Mouse (Mus musculus): ENCODE measurements at regions not wholly inside any gene's neighbourhood (a gene's known extent, or its start where the extent isn't known, plus 50 kb on each side); places are given as distances from the start of the nearest gene placed in this dataset.
A peak's percentile ranks its signal among the peaks of the same experiment; 100 is the strongest.

DNA sequence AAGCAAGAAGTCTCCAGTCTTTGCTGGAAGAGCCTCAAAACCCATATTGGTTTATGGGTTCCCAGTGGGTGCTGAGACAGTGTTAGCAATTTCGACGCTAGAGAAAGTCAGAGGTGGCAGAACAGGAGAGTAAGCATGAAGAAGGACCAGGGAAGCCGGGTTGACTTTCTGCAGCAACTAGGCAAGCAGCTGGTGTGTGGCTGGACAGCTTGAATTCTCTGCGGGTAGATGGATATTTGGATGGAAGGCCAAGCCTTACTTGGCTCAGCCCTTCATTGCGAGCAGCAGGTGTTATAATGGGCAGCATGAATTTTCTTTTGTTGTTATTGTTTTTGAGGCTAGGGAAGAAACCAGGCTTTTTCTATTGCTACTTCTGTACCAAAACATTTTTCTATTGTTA, 362.7 kb upstream of the Satb1 start:
- no peak for DNase-seq (ENCODE audit: low spot score in 2 of 2)

DNA sequence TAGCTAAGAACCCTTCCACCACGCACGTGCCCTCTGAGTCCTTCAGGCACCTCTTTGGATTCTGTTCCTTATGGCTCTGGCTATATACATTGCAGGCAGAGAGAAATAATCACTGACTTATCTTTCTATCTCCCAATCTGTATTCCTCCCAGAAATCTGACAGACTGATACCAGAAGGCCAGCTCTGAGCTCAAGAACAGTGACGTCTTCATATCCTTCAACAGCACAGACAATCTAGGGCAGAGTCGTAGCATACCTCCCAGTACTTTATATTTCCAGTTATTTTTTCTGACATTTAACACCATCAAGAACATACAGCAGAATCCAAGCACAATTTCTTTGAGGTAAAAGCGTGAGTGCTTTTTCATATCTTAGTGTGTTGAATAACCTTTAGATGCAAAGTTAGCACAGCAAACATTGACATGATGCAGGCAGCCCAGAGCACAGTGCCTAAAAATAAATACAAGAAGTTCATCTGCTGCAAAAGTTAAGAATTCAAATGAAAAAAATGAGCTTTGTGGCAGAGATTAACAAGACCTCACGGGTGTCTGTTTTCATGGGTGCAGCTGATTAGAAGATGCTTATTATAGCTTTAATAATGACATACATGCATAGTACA, 358.1 kb upstream of the Satb1 start:
- no peak for DNase-seq (ENCODE audit: low spot score in 2 of 2)

DNA sequence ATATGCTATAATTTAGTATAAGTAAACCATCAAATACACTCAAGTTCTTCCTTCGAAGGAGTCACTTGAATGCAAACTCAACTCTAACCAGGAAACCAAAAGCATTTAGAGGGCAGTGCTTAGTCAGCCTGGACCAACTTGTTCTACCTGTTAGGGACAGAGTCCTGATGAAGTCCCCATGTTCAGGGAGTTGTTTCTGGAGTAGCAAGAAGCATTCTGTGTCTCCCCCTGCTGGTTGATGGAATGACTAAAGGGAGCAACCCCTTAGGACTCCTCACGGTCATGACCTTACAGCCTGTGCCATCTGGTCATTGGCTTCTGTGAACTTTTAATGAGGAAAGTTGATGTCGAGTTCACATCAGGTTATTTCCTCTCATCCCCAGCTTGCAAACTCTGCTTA, 349.6 kb upstream of the Satb1 start:
- peak; percentile 21 to 70 for DNase-seq (ENCODE audit: low spot score in 2 of 2)

DNA sequence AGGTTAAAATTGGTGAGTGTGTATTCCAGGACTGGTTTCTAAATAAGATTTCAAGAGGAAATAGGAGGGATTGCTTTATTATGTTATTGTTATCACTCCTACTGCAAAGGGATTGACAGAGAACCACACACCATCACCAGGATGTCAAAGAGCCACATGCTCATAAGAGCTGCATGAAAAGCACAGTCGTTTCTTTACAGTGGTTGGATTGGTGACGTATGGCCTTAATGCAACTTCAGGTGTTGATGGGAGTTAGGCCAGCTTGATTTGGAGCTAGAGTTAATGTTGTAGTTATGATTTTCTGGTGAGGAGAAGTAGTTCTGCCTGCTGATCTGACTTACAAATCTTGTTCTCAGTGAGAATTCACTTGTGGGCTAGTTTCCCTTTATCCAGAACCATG, 344.9 kb upstream of the Satb1 start:
- no peak for DNase-seq (ENCODE audit: low spot score in 2 of 2)

DNA sequence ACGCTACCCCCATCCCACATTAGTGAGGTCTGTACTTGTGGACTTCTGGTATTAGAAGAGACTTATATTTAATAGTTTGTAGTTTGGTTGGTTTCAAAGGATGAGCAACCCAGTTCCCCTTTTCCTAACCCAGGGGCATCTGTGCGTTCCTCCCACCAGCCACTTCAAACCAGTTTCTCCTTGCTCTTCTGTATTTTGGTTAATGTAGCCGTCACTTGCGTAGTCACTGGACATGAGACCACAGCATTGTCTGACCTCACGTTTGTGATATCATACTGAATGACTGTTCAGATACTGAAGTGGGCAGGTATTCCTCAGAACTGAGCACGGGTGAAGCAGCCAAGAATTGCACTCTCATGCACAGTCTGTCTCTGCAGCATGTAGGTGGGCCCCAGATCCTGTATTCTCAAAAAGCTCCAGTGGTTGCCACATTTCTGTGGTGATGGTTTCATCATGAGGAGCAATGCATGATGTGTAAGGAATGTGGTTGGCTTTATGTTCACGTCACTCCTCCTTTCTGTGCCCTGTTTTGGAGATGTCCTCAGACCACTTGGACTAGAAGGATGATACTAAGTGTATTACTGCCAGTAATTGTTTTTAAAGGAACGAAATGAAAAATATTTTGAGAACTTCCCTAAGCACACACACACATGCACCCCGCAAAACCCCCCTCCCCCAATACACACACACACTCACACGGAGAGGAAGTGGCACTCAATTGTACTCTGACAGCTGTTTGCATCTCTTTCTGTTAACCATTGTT, 335.2 kb upstream of the Satb1 start:
- DNase-seq (ENCODE audit: low spot score in 2 of 2), result peak in 1 of 2 experiments; percentile 24

DNA sequence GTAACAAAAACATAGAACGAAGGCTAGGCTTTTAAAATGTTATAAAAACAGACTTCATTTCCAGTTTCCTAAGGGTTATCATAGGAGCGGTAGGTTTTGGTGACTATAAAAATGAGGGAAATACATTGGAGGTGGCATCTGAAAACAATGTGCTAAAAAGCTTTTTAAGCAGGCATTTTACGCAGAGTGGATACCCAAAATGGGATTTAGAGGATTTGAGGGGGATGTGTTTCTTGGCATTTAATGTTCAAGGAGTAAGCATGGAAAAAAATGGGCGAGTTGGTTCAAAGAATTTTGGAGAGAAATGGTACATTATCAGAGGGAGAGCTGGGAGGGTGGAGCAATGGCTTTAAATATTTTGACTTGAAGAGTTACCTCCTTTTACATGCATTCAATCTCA, 334.6 kb upstream of the Satb1 start:
- no peak for DNase-seq (ENCODE audit: low spot score in 2 of 2)

DNA sequence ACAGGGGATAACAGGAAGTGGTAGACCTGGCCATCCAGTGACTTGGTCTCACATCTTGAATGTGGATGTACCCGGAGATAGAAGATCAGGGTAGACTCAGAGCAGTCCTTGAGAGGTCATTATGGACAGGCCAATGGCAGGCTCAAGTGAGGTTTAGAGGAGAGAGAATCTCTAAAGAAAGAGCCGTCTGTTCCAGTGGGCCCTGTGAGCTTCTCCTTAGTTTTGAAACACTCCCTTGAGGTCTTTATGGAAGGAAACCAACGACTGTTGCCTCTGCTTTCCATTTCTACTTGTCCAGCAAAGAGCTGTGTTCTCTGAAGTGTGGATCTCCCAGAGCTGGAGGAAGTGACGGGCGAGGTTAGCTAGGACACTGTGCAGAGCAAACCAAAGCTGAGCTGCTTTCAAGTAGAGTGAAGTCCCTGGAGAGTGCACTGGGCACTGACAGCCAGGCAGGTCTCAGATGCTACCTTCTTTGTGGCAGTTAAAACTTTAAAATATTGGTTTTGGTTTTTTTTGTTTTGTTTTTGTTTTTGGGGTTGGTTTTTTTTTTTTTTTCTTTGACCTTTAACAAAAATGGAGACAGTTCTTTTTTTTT, 332.9 kb upstream of the Satb1 start:
- DNase-seq (ENCODE audit: low spot score in 2 of 2), result no peak

DNA sequence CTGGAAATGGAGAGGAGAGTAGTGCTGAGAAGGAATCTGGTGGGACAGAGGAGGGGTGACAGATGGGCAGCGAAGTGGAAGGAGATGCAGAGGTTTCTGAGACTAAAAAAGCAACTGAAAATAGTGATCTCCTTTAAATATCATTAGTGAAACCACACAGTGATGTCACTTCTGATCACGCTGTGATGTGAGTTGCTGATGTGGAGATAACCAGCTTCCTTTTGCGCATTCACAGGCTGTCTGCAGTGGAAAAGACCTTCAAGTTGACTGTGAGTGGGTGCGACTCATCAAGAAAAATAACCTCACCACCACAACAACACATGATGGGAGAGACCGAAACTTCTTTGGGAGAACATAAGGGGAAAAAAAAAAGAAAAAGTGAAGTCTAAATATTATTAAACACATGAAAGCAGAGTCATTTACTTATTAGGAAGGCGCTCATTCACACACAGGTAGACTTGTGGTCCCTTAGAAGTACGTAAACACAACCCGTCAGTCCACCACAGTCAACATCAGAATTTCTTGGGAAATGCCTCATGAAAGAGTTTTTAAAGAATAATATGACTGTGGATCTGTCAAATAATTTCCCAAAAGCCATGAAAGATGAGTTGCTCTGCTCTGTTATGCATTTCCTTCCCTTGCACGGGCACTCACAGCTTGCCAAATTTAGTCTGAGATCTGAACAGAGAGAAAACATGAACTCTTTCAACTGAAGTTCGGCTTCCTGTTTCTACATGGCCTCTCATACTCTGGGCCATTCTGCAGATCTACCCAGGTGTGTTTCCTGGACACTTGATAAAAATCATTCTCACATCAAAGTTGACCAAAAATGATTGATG, 329.7 kb upstream of the Satb1 start:
- DNase-seq (ENCODE audit: low spot score in 2 of 2), result peak in 1 of 2 experiments; percentile 41

DNA sequence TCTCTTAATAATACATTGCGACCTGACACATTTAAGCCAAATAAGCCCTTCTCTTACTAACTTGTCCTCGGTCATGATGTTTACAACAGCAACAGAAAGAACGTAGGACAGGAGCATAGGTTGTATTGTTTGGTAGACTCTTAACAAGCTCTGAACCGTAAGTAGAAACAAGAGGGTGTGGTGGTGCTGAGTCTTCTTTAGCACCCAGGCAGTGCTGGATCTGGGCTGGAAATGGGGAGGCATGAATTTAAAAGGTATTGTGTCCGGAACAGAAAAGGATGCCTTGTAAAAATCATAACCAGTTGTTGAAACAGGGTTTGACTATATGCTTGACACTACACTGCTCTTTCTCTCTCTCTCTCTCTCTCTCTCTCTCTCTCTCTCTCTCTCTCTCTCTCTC, 317.4 kb upstream of the Satb1 start:
- no peak for DNase-seq (ENCODE audit: low spot score in 2 of 2)

DNA sequence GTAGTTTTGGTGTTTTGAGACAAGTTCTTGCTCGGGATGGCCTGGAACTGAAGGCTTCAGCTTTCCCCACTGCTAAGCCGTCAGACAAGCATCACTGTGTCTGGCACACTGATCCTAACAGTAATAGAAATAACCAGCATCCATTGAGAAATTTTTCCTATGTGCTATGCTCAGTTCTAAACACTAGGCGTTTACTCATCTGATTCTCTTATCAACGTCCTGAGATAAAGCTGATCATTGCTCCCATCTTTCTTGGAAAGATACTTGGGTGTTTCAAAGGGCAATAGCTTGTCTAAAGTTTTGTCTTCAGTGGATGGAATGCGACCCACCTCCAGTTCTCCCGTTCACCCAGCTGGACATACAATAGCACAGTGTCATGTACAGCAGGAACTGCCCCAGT, 316.7 kb upstream of the Satb1 start:
- DNase-seq (ENCODE audit: low spot score in 2 of 2), result no peak

DNA sequence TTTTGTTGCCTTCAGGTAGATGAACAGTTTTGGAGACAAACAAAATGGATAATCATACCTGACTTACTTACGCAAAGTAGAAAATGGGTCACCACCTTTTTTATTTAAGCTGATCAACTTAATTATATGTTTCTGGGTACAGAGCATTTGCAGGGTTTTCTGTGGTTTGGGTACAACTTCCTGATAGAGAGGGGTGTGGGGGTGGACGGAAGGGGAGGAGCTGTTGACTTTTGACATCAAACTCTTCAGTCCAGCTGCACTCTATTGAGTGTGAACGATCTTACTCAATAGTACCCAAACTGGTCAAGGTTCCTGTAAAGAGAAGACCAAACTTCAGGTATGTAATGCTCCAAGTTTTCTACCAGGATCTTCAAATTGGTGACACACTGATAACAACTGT, 316.0 kb upstream of the Satb1 start:
- DNase-seq (ENCODE audit: low spot score in 2 of 2), result peak in 1 of 2 experiments; percentile 33

DNA sequence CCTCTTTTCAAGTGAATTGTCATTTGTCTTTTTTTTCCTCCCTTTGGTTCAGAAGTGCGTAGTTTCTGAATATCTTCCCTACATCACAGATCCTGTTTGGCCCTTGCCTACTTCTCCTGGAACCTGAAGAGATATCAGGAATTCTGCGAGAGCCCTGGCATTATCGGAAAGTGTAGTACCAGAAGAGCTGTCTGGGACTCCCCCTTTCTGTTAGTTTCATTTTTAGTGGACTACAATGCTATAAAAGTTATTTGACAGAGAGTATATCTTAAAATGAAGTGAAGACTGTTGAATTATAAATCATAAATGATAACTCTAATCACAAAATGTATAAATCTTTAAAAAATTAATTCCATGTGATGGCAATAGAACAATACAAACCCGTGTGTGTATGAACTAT, 270.8 kb upstream of the Satb1 start:
- DNase-seq (ENCODE audit: low spot score in 2 of 2), result no peak

DNA sequence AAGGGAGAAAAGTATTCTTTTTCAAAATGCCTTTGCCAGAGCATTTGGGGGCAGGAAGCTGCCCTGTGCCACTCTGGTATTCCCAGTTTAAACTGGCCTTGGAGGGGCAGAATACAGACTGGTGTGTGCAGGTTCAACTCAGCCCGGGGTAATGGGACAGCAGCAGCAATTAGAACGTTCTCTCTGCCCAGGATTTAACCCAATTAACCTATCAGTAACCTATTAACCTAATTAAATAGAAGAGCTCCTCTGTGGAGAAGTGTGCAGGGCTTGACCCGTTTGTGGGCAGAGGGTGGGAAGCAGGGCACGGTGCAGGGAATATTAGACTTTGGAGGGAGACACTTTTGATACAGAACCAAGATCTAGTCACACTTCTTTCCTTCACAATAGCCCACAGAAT, 252.7 kb upstream of the Satb1 start:
- no peak for DNase-seq (ENCODE audit: low spot score in 2 of 2)

DNA sequence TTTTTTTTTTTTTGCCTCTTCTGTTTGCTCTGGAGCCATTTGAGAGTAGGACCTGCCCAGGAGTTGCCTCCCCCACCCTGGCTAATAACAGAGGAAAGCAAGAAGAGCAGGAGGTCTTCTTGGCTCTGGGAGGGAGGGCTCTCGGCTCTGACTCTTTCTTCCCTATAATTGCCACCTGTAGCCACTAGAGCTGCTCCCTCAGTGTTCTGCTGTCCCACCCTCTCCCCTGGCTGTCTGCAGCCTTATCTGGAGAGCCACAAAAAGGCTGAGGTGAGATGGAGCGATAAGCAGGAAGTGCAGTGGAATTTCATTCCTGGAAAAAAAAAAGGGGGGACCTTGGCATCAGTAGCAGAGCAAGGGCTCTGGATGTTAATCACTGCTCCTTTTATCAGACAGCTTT, 251.4 kb upstream of the Satb1 start:
- DNase-seq (ENCODE audit: low spot score in 2 of 2), result no peak

DNA sequence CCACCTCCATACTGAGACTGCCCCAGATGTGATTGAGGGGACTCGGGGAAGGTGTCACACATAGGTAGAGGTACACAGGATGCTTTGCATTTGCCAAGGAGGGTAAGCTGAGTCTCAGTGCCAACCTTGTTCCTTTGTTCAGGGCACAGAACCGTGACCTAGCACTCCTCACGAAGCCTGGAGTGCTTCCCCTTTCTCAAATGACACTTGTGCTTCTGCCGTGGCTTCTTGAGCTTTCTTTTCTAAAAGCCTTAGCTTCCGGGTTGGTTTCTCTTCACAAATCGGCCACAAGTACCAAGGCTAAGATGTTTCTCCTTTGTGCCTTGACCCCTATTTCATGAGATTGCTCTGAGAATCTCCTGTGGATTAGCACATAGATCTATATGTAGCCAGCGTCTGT, 246.2 kb upstream of the Satb1 start:
- peak in 1 of 2 experiments; percentile 17 for DNase-seq (ENCODE audit: low spot score in 2 of 2)

DNA sequence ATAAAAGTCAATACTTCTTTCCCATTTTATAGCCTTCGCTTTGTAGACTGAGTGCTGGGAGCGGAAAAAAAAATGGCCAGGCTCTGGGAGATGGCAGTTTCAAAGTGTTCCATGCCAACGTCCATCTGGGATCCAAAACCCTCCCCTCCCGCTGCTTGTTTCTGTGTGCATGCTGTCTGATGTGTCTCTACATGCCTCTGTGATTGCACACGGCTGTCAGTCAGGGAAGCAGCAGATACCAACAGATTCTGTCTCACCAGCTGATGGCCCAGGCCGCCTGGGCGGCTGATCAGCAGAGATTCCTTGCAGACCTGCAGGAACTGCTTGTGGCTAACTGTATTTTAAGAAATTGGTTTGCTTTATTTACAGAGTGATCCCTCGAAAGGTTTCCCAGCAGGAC, 245.4 kb upstream of the Satb1 start:
- no peak for DNase-seq (ENCODE audit: low spot score in 2 of 2)

DNA sequence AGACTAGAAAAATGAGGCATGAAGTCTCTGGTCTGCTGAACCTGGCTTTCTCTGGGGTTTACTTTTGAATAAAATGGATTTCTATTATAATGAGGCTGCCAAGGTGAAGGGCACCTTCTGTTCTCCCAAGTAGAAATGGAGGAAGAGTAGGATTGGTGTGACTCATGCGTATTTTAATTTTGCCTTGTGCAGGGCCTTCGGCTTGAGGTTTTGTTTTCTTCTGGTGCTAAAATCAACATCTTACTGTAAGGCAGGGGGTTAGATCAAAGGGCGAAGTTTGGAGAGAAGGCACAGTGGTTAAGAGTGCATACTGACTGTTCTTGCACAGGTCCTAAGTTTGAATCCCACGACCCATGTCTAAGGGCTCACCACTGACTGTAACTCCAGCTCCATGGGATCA, 244.9 kb upstream of the Satb1 start:
- no peak for DNase-seq (ENCODE audit: low spot score in 2 of 2)

DNA sequence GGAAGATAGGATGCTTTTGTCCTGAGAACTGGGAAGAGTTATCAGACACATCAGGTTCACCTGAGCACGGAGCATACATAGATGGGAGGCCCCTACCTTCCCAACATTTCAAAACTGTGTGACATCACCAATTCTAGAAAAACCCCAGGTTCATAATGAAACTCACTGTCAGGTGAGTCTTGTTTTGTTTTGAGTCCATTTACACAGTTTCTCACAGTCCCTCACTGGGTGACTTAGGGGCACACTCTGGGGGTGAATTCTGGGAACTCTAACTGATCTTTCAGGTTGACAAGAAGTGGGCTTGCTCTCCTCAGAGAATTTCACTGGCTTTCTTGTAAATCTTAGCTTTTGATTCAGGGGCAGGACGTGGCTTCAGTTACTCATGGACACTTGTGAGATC, 243.7 kb upstream of the Satb1 start:
- DNase-seq (ENCODE audit: low spot score in 2 of 2), result no peak

DNA sequence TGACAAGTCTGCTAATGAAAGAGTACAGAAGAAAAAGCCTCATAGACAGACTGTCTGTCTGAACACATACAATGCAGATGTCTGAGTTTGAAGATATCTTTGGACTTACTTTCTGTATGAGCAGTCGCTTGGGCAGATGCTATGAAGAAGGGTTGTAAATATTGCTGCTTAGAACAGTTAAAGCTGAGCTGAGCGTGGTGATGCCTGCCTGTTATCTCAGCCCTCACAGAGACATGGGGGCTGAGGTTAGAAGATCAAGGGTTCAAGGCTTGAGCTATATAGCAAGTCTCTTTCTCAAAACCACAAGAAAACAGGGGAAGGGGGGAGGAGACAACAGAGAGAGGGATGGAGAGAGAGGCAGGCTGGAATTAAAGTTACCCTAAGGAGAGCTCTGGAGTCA, 234.6 kb upstream of the Satb1 start:
- DNase-seq (ENCODE audit: low spot score in 2 of 2), result no peak

DNA sequence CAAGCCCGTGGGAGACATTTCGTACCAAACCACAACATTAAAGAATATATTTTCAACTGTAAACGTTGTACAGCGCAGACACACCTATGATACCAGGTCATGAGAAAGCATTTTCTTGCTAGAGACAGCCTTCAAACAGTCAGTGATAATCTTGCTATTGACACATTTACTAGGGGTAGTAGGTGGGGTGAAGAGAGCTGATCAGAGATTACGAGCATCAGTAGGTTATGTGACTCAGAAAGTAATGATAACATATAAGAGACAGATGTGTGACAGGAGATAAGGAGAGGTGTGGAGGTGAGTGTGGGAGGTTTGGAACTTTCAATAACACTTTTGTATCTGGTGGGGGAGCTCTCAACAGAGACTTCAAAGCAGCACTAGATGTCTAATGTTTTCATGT, 231.5 kb upstream of the Satb1 start:
- DNase-seq (ENCODE audit: low spot score in 2 of 2), result no peak

DNA sequence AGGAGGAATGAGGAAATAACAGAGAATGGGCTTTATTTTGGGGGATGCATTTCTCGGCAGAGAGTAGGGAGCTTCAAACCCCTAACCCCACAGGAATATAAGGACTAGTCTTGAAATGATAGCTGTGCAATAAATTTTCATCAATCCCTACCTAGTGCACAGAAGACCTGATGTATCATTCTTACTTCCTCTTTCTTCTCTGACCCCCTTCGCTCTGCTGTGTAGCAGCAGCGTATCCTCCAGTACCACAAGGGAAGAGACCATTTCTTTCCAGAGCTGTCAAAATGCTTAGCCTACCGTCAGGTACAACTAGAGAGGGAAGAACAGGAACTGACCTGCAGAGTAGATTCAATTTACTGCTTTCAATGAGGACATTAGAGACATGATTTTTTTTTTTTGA, 230.0 kb upstream of the Satb1 start:
- no peak for DNase-seq (ENCODE audit: low spot score in 2 of 2)

DNA sequence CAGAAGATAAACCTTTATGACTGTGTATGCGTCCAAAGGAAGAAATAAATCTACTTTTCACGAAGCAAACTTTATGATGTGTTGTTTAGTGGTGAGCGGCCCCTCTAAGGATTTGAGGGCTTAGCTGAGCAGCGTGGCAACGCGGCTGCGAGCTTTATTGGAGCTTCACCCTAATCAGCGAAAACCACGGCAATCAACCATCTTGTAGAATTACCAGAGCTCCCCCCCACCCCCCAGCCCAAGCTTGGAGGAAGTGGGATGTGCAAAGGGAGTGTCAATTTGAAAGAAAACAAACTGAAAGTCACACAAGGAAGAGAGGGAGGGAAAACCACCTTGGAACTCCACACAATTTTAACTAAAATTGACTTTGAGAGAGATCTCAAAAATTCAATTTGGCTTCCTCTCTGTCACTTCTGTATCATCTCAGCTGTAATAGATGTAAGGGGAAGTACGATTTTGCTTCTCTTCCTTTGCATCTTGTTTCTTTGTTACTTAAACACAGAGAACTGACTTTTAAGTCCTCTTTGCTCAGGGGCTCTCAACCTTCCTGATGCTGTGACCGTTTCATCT, 229.1 kb upstream of the Satb1 start:
- DNase-seq (ENCODE audit: low spot score in 2 of 2), result no peak

All from spleen, postnatal 10 days (tissue).